26 mouse cellular contexts compared by ENCODE assay signal in the genomic region with DNA sequence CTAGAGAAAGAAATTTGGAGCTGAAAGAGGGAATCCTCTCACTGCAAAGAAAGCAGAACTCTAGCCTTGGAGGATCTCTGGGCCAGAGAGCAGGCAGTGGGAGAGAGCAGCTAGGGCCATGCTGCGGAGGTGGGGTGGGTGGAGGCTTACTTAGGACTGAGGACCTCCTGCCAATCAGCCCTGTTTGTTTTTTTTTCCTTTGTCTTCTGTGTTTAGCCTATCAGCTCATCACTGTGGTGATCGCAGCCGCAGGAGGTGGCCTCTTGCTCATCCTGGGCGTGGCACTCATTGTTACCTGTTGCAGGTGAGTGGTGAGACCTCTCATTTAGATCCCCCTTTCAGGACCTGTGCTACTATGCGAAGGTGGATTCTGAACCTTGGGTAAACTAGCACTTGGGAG. TPM values are rescaled to one million over a fixed set of nuclear protein-coding genes. Genes with fewer than 3 reads are reported as not detected.
DNase-seq lines count a peak whose midpoint lies in the region; ATAC-seq and TF ChIP-seq lines count a peak whose summit lies in the region.
"Had no signal": no experiment of that assay in that cellular context is flagged by ENCODE, and none has a peak within 500 bp of the region (broad histone marks: within the 10 kb centered on the region; RNA-seq: fewer than 3 reads in every experiment).

No protein-coding gene starts in this region.

- H3K27me3 ChIP-seq in midbrain, embryonic 12.5 days: no peaks in the 10 kb centered on the region
- no peaks in the 10 kb centered on the region for H3K27me3 ChIP-seq in midbrain, embryonic 11.5 days (ENCODE audit: control insufficient read depth, insufficient read depth, low read length)
- H3K27me3 ChIP-seq in intestine, postnatal 0 days (replicated peaks; ENCODE audit: control insufficient read depth, insufficient read depth, low read length): no peaks in the 10 kb centered on the region
- H3K27me3 ChIP-seq in limb, embryonic 10.5 days (ENCODE audit: low read depth, poor library complexity, severe bottlenecking): no peaks in the 10 kb centered on the region
- H3K27me3 ChIP-seq: forebrain, embryonic 15.5 days; limb, embryonic 15.5 days; neural tube, embryonic 12.5 days had no signal

- no peak for ATAC-seq in midbrain, embryonic 12.5 days (ENCODE audit: low FRiP score, low read depth)
- ATAC-seq in midbrain, embryonic 11.5 days (ENCODE audit: low FRiP score): no peak
- ATAC-seq in intestine, postnatal 0 days: no peak
- ATAC-seq in inflammation-experienced regulatory T-cells, adult 6 months: no peak
- ATAC-seq: activated CD4-positive, CD25-positive, alpha-beta regulatory T cell, adult 4 months; forebrain, embryonic 15.5 days had no signal

- H3K4me3 ChIP-seq in midbrain, embryonic 12.5 days: no peak overlapping the region
- no peak overlapping the region for H3K4me3 ChIP-seq in midbrain, embryonic 11.5 days (ENCODE audit: low read depth, low read length)
- no peak overlapping the region for H3K4me3 ChIP-seq in intestine, postnatal 0 days (ENCODE audit: low read depth, low read length)
- H3K4me3 ChIP-seq in limb, embryonic 10.5 days: no peak overlapping the region
- H3K4me3 ChIP-seq: embryonic facial prominence, embryonic 10.5 days; forebrain, embryonic 15.5 days; limb, embryonic 15.5 days; neural tube, embryonic 12.5 days had no signal

- H3K4me2 ChIP-seq in midbrain, embryonic 12.5 days (replicated peaks): 0 out of 2 replicates have a peak overlapping the region, but pooled peaks have one; percentile 7
- H3K4me2 ChIP-seq in midbrain, embryonic 11.5 days: no peak overlapping the region
- no peak overlapping the region for H3K4me2 ChIP-seq in intestine, postnatal 0 days (replicated peaks; ENCODE audit: low read depth)
- H3K4me2 ChIP-seq: forebrain, embryonic 15.5 days; heart, embryonic 11.5 days; limb, embryonic 15.5 days; lung, embryonic 14.5 days; neural tube, embryonic 12.5 days had no signal

- no peak overlapping the region for H3K9ac ChIP-seq in midbrain, embryonic 12.5 days (replicated peaks)
- H3K9ac ChIP-seq in midbrain, embryonic 11.5 days (ENCODE audit: low read length): no peak overlapping the region
- no peak overlapping the region for H3K9ac ChIP-seq in intestine, postnatal 0 days (ENCODE audit: low read depth, low read length)
- H3K9ac ChIP-seq: forebrain, embryonic 15.5 days; limb, embryonic 15.5 days; liver, embryonic 14.5 days; lung, embryonic 14.5 days; neural tube, embryonic 12.5 days had no signal

- H3K9me3 ChIP-seq in midbrain, embryonic 12.5 days: no peaks in the 10 kb centered on the region
- no peaks in the 10 kb centered on the region for H3K9me3 ChIP-seq in midbrain, embryonic 11.5 days (ENCODE audit: control insufficient read depth, low read length)
- no peaks in the 10 kb centered on the region for H3K9me3 ChIP-seq in intestine, postnatal 0 days (ENCODE audit: control insufficient read depth)
- H3K9me3 ChIP-seq in limb, embryonic 10.5 days (replicated peaks): no peaks in the 10 kb centered on the region
- H3K9me3 ChIP-seq: embryonic facial prominence, embryonic 10.5 days; forebrain, embryonic 15.5 days; limb, embryonic 15.5 days; neural tube, embryonic 12.5 days had no signal

- H3K4me1 ChIP-seq in midbrain, embryonic 12.5 days: peaks cover 25% of the 10 kb centered on the region
- peaks cover 24% of the 10 kb centered on the region for H3K4me1 ChIP-seq in midbrain, embryonic 11.5 days (ENCODE audit: control insufficient read depth, insufficient read depth, low read length)
- H3K4me1 ChIP-seq in intestine, postnatal 0 days (replicated peaks; ENCODE audit: control insufficient read depth, insufficient read depth, low read length): 0 out of 2 replicates have a peak, but pooled peaks cover 3% of the 10 kb centered on the region
- H3K4me1 ChIP-seq in limb, embryonic 10.5 days: peaks cover 5% of the 10 kb centered on the region; the same call in 1 of the 2 replicates
- H3K4me1 ChIP-seq: limb, embryonic 15.5 days had no signal

- DNase-seq in midbrain, embryonic 11.5 days (ENCODE audit: low spot score, missing footprints): no peak
- DNase-seq in ZHBTc4 (ENCODE audit: low read depth, low spot score): peak; percentile 52
- DNase-seq in adrenal gland, postnatal 10 days: no peak
- no peak for DNase-seq in limb, embryonic 10.5 days (ENCODE audit: low spot score)
- DNase-seq: adrenal gland, postnatal 36 days; cerebellum, adult 11 months; cerebellum, postnatal 10 days; gastrocnemius, postnatal 10 days; kidney, postnatal 14 days; lung, embryonic 14.5 days; right cerebral cortex, postnatal 14 days; thymus, adult 2 months; thymus, postnatal 4 days had no signal

- WGBS in midbrain, embryonic 12.5 days: 37% methylated on average over 5 of the region's 5 CpGs
- WGBS in midbrain, embryonic 11.5 days: 32% methylated on average over 5 of the region's 5 CpGs
- 44% methylated on average over 5 of the region's 5 CpGs for WGBS in intestine, postnatal 0 days
- WGBS in limb, embryonic 10.5 days: 37% methylated on average over 5 of the region's 5 CpGs

- H3K36me3 ChIP-seq in midbrain, embryonic 12.5 days: peaks cover 29% of the 10 kb centered on the region
- H3K36me3 ChIP-seq in midbrain, embryonic 11.5 days (ENCODE audit: control insufficient read depth, insufficient read depth, low read length): peaks cover 4% of the 10 kb centered on the region; the same call in 1 of the 2 replicates
- peaks cover 20% of the 10 kb centered on the region for H3K36me3 ChIP-seq in intestine, postnatal 0 days (ENCODE audit: control insufficient read depth, insufficient read depth)
- H3K36me3 ChIP-seq in limb, embryonic 10.5 days: peaks cover 17% of the 10 kb centered on the region

- H3K27ac ChIP-seq in midbrain, embryonic 12.5 days (replicated peaks): no peak overlapping the region
- no peak overlapping the region for H3K27ac ChIP-seq in midbrain, embryonic 11.5 days (ENCODE audit: low read depth, low read length)
- peak overlapping the region; percentile 77; the same call in 1 of the 2 replicates for H3K27ac ChIP-seq in intestine, postnatal 0 days (ENCODE audit: low read depth, low read length)
- no peak overlapping the region for H3K27ac ChIP-seq in limb, embryonic 10.5 days
- H3K27ac ChIP-seq: embryonic facial prominence, embryonic 10.5 days; forebrain, embryonic 15.5 days; limb, embryonic 15.5 days; liver, embryonic 14.5 days; neural tube, embryonic 12.5 days; stomach, postnatal 0 days had no signal

- TF ChIP-seq CTCF in intestine, postnatal 0 days (IDR thresholded peaks at IDR 0.05; ENCODE audit: low read depth): no peak

RNA-seq across cellular contexts. Expression of a gene that starts 33.3 kb away (rescaled TPM):
- polyA plus RNA-seq in midbrain, embryonic 12.5 days (2016; fragmentation: Nextera tagmentation; extraction: Ambion mirVana): 0.08 and 0.10 TPM in 2 replicates
- 0.10 TPM in 2 replicates for polyA plus RNA-seq in midbrain, embryonic 11.5 days (2014; fragmentation: Nextera tagmentation; extraction: Ambion mirVana)
- polyA plus RNA-seq in intestine, postnatal 0 days (2015; fragmentation: Nextera tagmentation; extraction: Ambion mirVana): 459 and 473 TPM in 2 replicates
- total RNA-seq in adrenal gland, postnatal 10 days (2021): under 1 TPM; 0.09 to 0.18 TPM
- polyA plus RNA-seq in inflammation-experienced regulatory T-cells, adult 6 months (2017; shearing (Covaris generic)): under 1 TPM in 1 of 3 experiments, not detected in 2; 0.78 TPM
- 0.16 and 0.21 TPM in 2 replicates for polyA plus RNA-seq in limb, embryonic 10.5 days (2016; fragmentation: Nextera tagmentation; extraction: Ambion mirVana)
- total RNA-seq: adrenal gland, postnatal 36 days; layer of hippocampus, adult 8-10 months had no signal
- polyA plus RNA-seq: forebrain, embryonic 15.5 days; heart, postnatal 0 days; limb, embryonic 15.5 days; lung, embryonic 14.5 days had no signal

Comparison
In these comparisons a context has a peak if more than half of its experiments do, and no peak if none do; other contexts are left out.
1. RNA of a gene that starts 33.3 kb away (polyA plus RNA-seq): 459 to 473 TPM in intestine, postnatal 0 days; 0.16 to 0.21 TPM in limb, embryonic 10.5 days, 0.10 TPM in midbrain, embryonic 11.5 days, 0.78 TPM in inflammation-experienced regulatory T-cells, adult 6 months and 0.08 to 0.10 TPM in midbrain, embryonic 12.5 days; every median in the first group is over 100 times any median in the second.